Mouse (Mus musculus): ENCODE results near the gene N4bp1. TPM values are rescaled to one million over a fixed set of nuclear protein-coding genes. Genes with fewer than 3 reads are reported as not detected.

Gene N4bp1
- polyA plus RNA-seq, 1 experiment from 2014 or later, result 13.6 TPM

DNA sequence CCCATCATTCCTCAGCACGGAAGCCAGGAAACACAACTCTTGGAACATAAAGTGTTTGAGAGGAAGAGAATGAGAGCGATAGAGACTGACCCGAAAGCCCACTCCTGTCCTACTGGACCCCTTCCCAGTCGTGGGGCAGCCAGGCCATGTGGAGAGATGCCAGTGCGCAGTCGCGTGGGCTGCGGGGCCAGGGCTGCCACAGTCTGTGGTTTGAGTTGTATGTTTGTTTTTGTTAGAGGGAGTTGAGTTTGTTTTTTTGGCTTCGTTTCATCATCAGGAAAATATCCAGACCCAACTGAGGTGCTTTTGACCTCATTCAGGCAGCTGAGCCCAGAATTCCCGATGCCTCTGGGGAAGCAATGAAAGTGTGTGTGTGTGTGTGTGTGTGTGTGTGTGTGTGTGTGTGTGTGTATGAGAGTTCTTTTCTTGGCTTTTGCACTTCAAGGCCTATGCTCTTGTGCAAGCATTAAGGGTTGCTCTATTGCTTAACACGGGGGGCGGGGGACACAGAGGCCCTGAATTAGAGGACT, 97.1 kb downstream of the N4bp1 start:
- WGBS, result 88% methylated on average over 12 of the region's 12 CpGs
- no peak overlapping the region for H3K9ac ChIP-seq (replicated peaks; ENCODE audit: low read length)
- H3K27ac ChIP-seq (replicated peaks; ENCODE audit: low read depth, low read length), result no peak overlapping the region
- H3K9me3 ChIP-seq (ENCODE audit: control insufficient read depth, low read length), result no peaks in the 10 kb centered on the region
- no peaks in the 10 kb centered on the region for H3K36me3 ChIP-seq (ENCODE audit: control insufficient read depth, insufficient read depth, low read length)
- H3K27me3 ChIP-seq (ENCODE audit: control insufficient read depth, insufficient read depth, low read length), result no peaks in the 10 kb centered on the region
- peak; percentile 2 for DNase-seq
- no peak overlapping the region for H3K4me2 ChIP-seq (ENCODE audit: low read length)
- no peak for ATAC-seq (ENCODE audit: low FRiP score, low TSS enrichment)
- H3K4me1 ChIP-seq (ENCODE audit: control insufficient read depth, insufficient read depth, low read length), result no peaks in the 10 kb centered on the region
- no peak overlapping the region for H3K4me3 ChIP-seq (replicated peaks; ENCODE audit: low read depth, low read length)

DNA sequence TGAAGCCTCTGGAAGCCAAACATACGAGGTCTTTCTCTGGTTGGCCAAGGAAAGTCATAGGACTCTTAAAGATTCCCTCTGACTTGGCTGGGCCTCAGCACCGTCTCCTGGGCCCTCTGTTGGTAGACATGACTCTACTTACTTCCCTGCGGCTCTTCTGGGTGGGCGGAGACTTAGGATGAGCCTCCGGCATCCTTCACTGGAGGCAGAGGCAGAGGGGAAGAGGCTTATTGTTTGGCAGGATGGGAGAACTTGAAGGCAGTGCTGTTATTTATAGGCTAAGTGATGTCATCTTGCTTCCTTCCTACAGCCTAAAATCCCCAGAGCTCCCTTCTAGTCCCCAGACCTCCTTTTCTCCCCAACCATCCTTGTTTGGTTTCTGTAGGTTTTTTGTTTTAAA, 98.6 kb downstream of the N4bp1 start:
- Histone ChIP-seq H3K27me3 (ENCODE audit: control insufficient read depth, insufficient read depth, low read length) (no peaks in the 10 kb centered on the region), H3K4me3 (replicated peaks; ENCODE audit: low read depth, low read length) (no peak overlapping the region), H3K4me1 (ENCODE audit: control insufficient read depth, insufficient read depth, low read length) (no peaks in the 10 kb centered on the region), H3K9me3 (ENCODE audit: control insufficient read depth, low read length) (no peaks in the 10 kb centered on the region), H3K36me3 (ENCODE audit: control insufficient read depth, insufficient read depth, low read length) (no peaks in the 10 kb centered on the region), H3K27ac (replicated peaks; ENCODE audit: low read depth, low read length) (no peak overlapping the region), H3K4me2 (ENCODE audit: low read length) (no peak overlapping the region), H3K9ac (replicated peaks; ENCODE audit: low read length) (no peak overlapping the region)
- DNase-seq (no peak), ATAC-seq (ENCODE audit: low FRiP score, low TSS enrichment) (no peak)
- WGBS, result 50% methylated on average over 5 of the region's 5 CpGs

DNA sequence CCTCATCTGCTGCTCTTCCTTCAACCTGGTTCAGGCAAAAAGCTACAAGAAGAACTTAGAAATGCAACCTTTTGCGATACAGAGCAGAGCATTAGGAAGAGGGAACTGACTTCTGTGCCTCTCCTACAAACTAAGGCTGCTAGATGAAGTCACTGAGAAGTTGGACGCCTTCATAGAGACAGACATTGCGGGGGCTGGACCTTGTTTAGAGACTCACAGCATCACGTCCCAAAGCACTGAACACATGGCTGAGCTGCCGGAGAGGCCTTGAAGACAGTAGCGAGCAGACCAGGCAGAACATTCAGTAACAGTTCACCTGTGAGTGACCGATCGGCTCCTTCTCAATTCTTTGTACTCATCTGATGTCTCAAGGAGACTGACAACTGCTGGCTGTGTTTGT, 104.0 kb downstream of the N4bp1 start:
- no peak overlapping the region for H3K27ac ChIP-seq (replicated peaks; ENCODE audit: low read depth, low read length)
- no peak overlapping the region for H3K9ac ChIP-seq (replicated peaks; ENCODE audit: low read length)
- no peaks in the 10 kb centered on the region for H3K9me3 ChIP-seq (ENCODE audit: control insufficient read depth, low read length)
- no peaks in the 10 kb centered on the region for H3K4me1 ChIP-seq (ENCODE audit: control insufficient read depth, insufficient read depth, low read length)
- no peak overlapping the region for H3K4me2 ChIP-seq (ENCODE audit: low read length)
- H3K4me3 ChIP-seq (replicated peaks; ENCODE audit: low read depth, low read length), result no peak overlapping the region
- H3K36me3 ChIP-seq (ENCODE audit: control insufficient read depth, insufficient read depth, low read length), result no peaks in the 10 kb centered on the region
- ATAC-seq (ENCODE audit: low FRiP score, low TSS enrichment), result no peak
- no peaks in the 10 kb centered on the region for H3K27me3 ChIP-seq (ENCODE audit: control insufficient read depth, insufficient read depth, low read length)
- DNase-seq, result no peak
- WGBS, result 94% methylated on average over 8 of the region's 8 CpGs

DNA sequence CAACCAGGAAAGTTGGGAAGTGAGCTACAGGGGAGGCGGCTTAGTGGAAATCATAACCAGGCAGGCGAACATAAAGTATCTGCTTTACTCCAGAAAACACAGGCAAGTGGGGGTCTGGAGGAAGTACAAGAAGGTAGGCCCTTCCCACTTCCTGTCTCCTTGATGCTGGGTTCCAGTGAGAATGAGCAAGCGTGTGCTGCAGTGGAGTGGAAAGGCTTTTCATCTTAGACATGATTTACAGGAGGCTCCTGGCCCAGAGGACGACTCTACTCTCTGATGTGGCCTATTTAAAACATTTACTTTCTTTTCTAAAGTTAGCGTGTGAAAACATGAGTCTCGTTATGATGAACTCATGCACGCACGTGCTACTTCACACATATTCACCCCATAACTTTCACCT, 105.9 kb downstream of the N4bp1 start:
- Histone ChIP-seq H3K9ac (replicated peaks; ENCODE audit: low read length) (no peak overlapping the region), H3K27ac (replicated peaks; ENCODE audit: low read depth, low read length) (no peak overlapping the region), H3K9me3 (ENCODE audit: control insufficient read depth, low read length) (no peaks in the 10 kb centered on the region), H3K4me2 (ENCODE audit: low read length) (no peak overlapping the region), H3K27me3 (ENCODE audit: control insufficient read depth, insufficient read depth, low read length) (no peaks in the 10 kb centered on the region), H3K4me1 (ENCODE audit: control insufficient read depth, insufficient read depth, low read length) (no peaks in the 10 kb centered on the region), H3K36me3 (ENCODE audit: control insufficient read depth, insufficient read depth, low read length) (no peaks in the 10 kb centered on the region), H3K4me3 (replicated peaks; ENCODE audit: low read depth, low read length) (no peak overlapping the region)
- ATAC-seq (ENCODE audit: low FRiP score, low TSS enrichment) (no peak), DNase-seq (no peak)
- 89% methylated on average over 8 of the region's 8 CpGs for WGBS

DNA sequence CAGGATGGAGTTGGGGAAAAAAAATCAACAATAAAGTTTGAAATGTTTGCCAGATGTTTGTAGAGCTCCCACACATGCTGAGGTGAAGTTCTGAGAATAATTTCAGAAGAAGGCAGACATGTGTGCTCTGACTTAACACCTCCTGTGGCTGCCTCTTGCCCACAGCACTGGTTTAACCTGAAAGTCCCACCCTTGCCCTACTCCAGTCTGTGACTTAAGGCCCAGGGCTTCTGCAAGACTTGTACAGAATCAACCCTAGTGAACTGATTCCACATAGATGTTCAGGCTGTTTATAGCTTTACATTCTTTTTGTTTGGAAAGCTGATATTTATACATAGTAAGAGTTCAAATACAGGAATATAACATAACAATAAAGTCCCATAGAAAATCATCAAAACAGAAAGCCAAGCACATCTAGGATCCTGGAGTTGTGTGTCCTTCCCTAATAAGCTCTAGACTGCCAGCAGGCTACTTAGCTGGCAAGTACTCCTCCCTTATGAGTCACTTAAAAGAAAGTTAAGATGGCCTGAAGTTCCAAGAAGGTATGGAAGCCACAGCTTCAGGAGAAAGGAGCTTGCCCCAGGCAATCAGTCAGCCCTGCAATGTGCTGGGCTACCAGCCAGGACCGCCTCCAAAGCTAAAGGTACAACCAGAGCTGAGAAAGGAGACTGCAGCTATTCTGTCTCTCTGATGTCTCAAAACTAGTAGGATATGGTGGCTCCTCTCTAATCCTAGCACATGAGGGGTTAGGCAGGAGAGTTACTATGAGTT, 114.9 kb downstream of the N4bp1 start:
- Histone ChIP-seq H3K4me3 (replicated peaks; ENCODE audit: low read depth, low read length) (no peak overlapping the region), H3K4me2 (ENCODE audit: low read length) (no peak overlapping the region), H3K9ac (replicated peaks; ENCODE audit: low read length) (no peak overlapping the region), H3K9me3 (ENCODE audit: control insufficient read depth, low read length) (no peaks in the 10 kb centered on the region), H3K27ac (replicated peaks; ENCODE audit: low read depth, low read length) (no peak overlapping the region), H3K4me1 (ENCODE audit: control insufficient read depth, insufficient read depth, low read length) (no peaks in the 10 kb centered on the region), H3K27me3 (ENCODE audit: control insufficient read depth, insufficient read depth, low read length) (no peaks in the 10 kb centered on the region), H3K36me3 (ENCODE audit: control insufficient read depth, insufficient read depth, low read length) (no peaks in the 10 kb centered on the region)
- DNase-seq, result no peak
- WGBS, result 90% methylated on average over 1 of the region's 1 CpGs
- no peak for ATAC-seq (ENCODE audit: low FRiP score, low TSS enrichment)

DNA sequence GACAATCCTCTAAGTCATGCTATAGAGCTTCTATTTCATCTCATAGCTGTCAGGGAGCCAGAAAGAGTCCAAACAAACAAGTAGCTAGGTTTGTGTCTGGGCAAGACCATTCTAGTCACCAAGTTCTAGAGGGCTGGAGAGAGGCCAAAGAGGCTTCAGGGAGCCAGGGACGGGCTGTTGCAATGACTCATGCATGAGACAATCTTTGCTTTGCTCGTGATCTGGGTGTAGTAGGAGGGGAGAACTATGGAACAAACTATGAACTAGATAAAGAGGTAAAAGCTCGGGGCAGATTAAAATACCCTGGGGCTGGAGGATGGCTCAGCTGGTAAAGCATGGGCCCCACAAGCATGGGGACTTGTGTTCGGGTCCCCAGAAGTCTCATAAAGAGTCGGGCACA, 116.6 kb downstream of the N4bp1 start:
- H3K9ac ChIP-seq (replicated peaks; ENCODE audit: low read length), result no peak overlapping the region
- no peaks in the 10 kb centered on the region for H3K36me3 ChIP-seq (ENCODE audit: control insufficient read depth, insufficient read depth, low read length)
- DNase-seq (no peak), ATAC-seq (ENCODE audit: low FRiP score, low TSS enrichment) (no peak)
- no peaks in the 10 kb centered on the region for H3K27me3 ChIP-seq (ENCODE audit: control insufficient read depth, insufficient read depth, low read length)
- no peaks in the 10 kb centered on the region for H3K9me3 ChIP-seq (ENCODE audit: control insufficient read depth, low read length)
- no peak overlapping the region for H3K4me3 ChIP-seq (replicated peaks; ENCODE audit: low read depth, low read length)
- no peak overlapping the region for H3K4me2 ChIP-seq (ENCODE audit: low read length)
- H3K27ac ChIP-seq (replicated peaks; ENCODE audit: low read depth, low read length), result no peak overlapping the region
- no peaks in the 10 kb centered on the region for H3K4me1 ChIP-seq (ENCODE audit: control insufficient read depth, insufficient read depth, low read length)
- 79% methylated on average over 5 of the region's 5 CpGs for WGBS

DNA sequence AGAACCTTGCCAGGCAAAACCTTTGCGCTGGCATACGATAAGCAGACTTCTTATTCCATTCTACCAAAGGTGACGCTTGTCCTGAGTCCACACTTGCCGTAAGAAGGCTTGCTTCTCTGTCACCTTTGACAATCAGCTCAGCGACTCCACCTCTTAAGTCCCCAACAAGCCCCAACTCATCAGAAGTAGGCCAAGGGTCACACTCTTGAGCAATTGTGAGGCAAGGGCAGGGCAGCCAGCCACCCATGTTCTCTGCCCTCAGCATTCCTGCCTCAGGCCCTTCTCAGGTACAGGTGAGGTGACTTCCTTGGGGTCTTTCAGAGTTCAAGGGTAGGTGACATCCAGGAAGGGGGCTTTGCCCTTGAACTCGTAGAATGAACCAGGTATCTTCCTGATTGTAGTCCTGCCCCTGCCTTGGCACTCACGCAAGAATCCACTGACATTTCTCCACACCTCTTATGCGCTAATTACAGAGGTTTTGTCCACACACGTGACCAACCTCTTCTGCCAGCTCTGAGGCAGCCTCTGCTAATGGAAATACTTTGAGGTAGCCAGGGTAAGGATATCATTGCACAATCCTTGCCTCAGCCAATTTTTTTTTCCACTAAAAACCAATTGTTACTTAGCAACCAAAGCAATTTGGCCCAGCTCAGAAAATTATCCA, 118.4 kb downstream of the N4bp1 start:
- no peak for DNase-seq
- no peak overlapping the region for H3K9ac ChIP-seq (replicated peaks; ENCODE audit: low read length)
- H3K9me3 ChIP-seq (ENCODE audit: control insufficient read depth, low read length), result no peaks in the 10 kb centered on the region
- ATAC-seq (ENCODE audit: low FRiP score, low TSS enrichment), result no peak
- H3K27me3 ChIP-seq (ENCODE audit: control insufficient read depth, insufficient read depth, low read length), result no peaks in the 10 kb centered on the region
- H3K36me3 ChIP-seq (ENCODE audit: control insufficient read depth, insufficient read depth, low read length), result no peaks in the 10 kb centered on the region
- no peak overlapping the region for H3K4me2 ChIP-seq (ENCODE audit: low read length)
- H3K4me3 ChIP-seq (replicated peaks; ENCODE audit: low read depth, low read length), result no peak overlapping the region
- no peak overlapping the region for H3K27ac ChIP-seq (replicated peaks; ENCODE audit: low read depth, low read length)
- no peaks in the 10 kb centered on the region for H3K4me1 ChIP-seq (ENCODE audit: control insufficient read depth, insufficient read depth, low read length)
- 87% methylated on average over 9 of the region's 9 CpGs for WGBS

DNA sequence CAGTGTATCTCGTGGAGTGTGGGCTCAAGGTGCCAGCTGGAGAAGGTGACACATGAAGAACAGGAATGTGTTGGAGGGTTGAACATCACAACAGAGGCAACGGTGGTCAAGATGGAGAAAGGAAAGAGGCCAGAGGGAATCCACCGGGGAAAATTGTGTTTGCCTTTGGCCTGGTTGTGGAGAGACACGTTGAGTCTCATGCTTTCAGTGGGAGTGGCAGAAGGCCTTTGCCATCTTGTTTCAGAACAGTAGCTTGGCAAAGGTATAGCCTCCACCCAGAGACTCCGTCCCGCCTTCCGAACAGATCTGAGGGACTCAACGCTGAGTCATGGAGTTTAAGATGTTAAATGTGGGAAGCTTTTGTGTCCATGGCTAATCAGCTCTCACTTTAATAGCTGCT, 119.4 kb downstream of the N4bp1 start:
- Histone ChIP-seq H3K4me2 (ENCODE audit: low read length) (no peak overlapping the region), H3K36me3 (ENCODE audit: control insufficient read depth, insufficient read depth, low read length) (no peaks in the 10 kb centered on the region), H3K4me3 (replicated peaks; ENCODE audit: low read depth, low read length) (no peak overlapping the region), H3K9ac (replicated peaks; ENCODE audit: low read length) (no peak overlapping the region), H3K9me3 (ENCODE audit: control insufficient read depth, low read length) (no peaks in the 10 kb centered on the region), H3K4me1 (ENCODE audit: control insufficient read depth, insufficient read depth, low read length) (no peaks in the 10 kb centered on the region), H3K27me3 (ENCODE audit: control insufficient read depth, insufficient read depth, low read length) (no peaks in the 10 kb centered on the region), H3K27ac (replicated peaks; ENCODE audit: low read depth, low read length) (no peak overlapping the region)
- 93% methylated on average over 8 of the region's 8 CpGs for WGBS
- DNase-seq (no peak), ATAC-seq (ENCODE audit: low FRiP score, low TSS enrichment) (no peak)

DNA sequence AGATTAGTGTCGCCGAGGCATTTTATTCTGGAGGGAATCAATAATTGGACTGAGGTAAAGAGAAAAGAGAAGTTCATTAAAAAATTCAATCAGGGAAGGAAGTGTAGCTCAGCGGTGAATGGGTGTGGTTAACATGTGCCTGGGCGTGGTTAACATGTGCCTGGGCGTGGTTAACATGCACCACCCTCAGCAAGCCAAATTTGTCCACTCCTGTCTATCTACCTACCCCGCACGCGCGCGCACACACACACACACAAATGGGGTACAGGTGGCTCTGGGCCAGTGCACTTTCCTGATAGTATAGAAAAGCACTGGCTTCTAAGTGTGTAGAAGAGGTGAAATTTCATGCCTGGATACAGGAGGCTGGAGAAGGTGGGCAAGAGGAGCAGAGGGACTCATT, 119.9 kb downstream of the N4bp1 start:
- H3K36me3 ChIP-seq (ENCODE audit: control insufficient read depth, insufficient read depth, low read length), result no peaks in the 10 kb centered on the region
- 91% methylated on average over 10 of the region's 10 CpGs for WGBS
- no peak overlapping the region for H3K4me3 ChIP-seq (replicated peaks; ENCODE audit: low read depth, low read length)
- no peaks in the 10 kb centered on the region for H3K4me1 ChIP-seq (ENCODE audit: control insufficient read depth, insufficient read depth, low read length)
- ATAC-seq (ENCODE audit: low FRiP score, low TSS enrichment) (no peak), DNase-seq (no peak)
- H3K9me3 ChIP-seq (ENCODE audit: control insufficient read depth, low read length), result no peaks in the 10 kb centered on the region
- no peak overlapping the region for H3K4me2 ChIP-seq (ENCODE audit: low read length)
- no peak overlapping the region for H3K27ac ChIP-seq (replicated peaks; ENCODE audit: low read depth, low read length)
- no peak overlapping the region for H3K9ac ChIP-seq (replicated peaks; ENCODE audit: low read length)
- no peaks in the 10 kb centered on the region for H3K27me3 ChIP-seq (ENCODE audit: control insufficient read depth, insufficient read depth, low read length)

Data from midbrain, embryonic 14.5 days (tissue).